Mouse (Mus musculus) limb, embryonic 11.5 days (tissue): ENCODE measurements at regions not wholly inside any gene's neighbourhood (a gene's known extent, or its start where the extent isn't known, plus 50 kb on each side); places are given as distances from the start of the nearest gene placed in this dataset.

Source experiments
- ATAC-seq: fragments of 200-750 bp; cut with Nextera tagmentation; 2 replicates; pipeline ENCODE4 v1.8.0; 2017; ENCODE audit warnings: low read depth; ENCODE audit not compliant: insufficient number of reproducible peaks, low FRiP score, low TSS enrichment
- DNase-seq: peaks from one replicate; pipeline ENCODE4 v3.0.0-alpha.2; 2015; ENCODE audit warnings: low spot score
- H3K27ac ChIP-seq: fragments of 300-500 bp; sonication (generic); replicated peaks from 2 replicates; pipeline ENCODE4 v1.5.1; 2014; ENCODE audit warnings: low read depth, mild to moderate bottlenecking, low read length
- H3K27me3 ChIP-seq: fragments of 300-500 bp; sonication (generic); 2 replicates; pipeline ENCODE4 v1.6.1; 2014; ENCODE audit warnings: mild to moderate bottlenecking, low read length, mixed read lengths; ENCODE audit not compliant: control insufficient read depth, insufficient read depth
- H3K36me3 ChIP-seq: fragments of 300-500 bp; sonication (generic); 2 replicates; pipeline ENCODE4 v1.6.1; 2014; ENCODE audit warnings: mild to moderate bottlenecking, low read length, moderate library complexity, mixed read lengths; ENCODE audit not compliant: control insufficient read depth, insufficient read depth
- H3K4me1 ChIP-seq: fragments of 300-500 bp; sonication (generic); 2 replicates; pipeline ENCODE4 v1.6.1; 2014; ENCODE audit warnings: low read length, mixed read lengths; ENCODE audit not compliant: control insufficient read depth, insufficient read depth
- H3K4me2 ChIP-seq: fragments of 300-500 bp; sonication (generic); 2 replicates; pipeline ENCODE4 v1.6.1; 2014; ENCODE audit warnings: low read depth, mild to moderate bottlenecking, moderate library complexity; ENCODE audit not compliant: severe bottlenecking
- H3K4me3 ChIP-seq: fragments of 300-500 bp; sonication (generic); 2 replicates; pipeline ENCODE4 v1.5.1; 2014; ENCODE audit warnings: low read depth, low read length
- H3K9ac ChIP-seq: fragments of 300-500 bp; sonication (generic); 2 replicates; pipeline ENCODE4 v1.6.1; 2014; ENCODE audit warnings: mild to moderate bottlenecking, low read length
- H3K9me3 ChIP-seq: fragments of 300-500 bp; sonication (generic); 2 replicates; pipeline ENCODE4 v1.6.1; 2016; ENCODE audit warnings: low read length; ENCODE audit not compliant: control insufficient read depth
- WGBS: fragments of 180-500 bp; shearing (Covaris S2); extraction: QIAGEN DNeasy Blood & Tissue Kit; methylation state at CpG from one replicate; pipeline ENCODE4 v1.1.7; 2014; 5-methylcytosine and 5-hydroxymethylcytosine counted together

DNA sequence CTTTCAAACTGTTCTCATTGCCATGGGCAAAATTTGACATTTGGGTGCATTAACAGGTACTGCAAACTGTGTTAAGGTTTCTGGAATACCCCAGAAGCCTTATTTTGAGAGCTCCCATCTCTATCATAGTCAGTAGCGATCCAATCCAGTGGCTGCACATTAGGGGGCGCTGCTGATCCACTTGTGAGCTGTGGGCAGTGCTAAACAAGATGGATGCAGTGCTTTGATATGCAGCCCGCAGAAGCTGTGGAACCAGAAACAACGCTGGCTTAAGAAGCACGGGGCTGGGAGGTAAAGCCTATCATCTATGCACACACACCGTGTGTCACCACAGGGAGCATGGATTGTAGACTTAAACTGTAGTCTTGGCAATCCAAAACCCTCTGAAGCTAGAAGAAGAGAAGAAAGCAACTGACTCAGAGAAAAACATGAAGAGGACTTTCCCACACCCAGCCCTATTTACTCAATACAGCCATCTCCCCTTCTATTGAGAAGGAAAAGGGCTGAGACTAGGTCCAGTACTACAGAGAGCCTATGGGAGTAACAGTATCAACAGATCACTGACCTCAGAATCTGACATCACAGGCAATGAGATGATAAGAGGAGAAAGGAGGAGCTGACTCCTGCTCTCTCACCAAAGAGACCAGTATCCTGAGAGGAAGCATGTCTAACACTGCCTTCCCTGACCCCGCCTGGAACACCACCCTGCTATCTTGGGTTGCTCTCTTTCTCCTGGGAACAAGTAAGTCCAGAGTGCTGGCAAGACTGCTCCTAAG lies 83.1 kb upstream of the 2210010C04Rik start:
- Histone ChIP-seq H3K27me3 (no peaks in the 10 kb centered on the region), H3K36me3 (no peaks in the 10 kb centered on the region), H3K4me3 (no peak overlapping the region), H3K9me3 (no peaks in the 10 kb centered on the region), H3K27ac (no peak overlapping the region), H3K4me2 (no peak overlapping the region), H3K9ac (no peak overlapping the region), H3K4me1 (no peaks in the 10 kb centered on the region)
- no peak for ATAC-seq
- DNase-seq = peak; percentile 52
- 12% methylated on average over 7 of the region's 7 CpGs for WGBS

- H3K27me3 ChIP-seq = no peaks in the 10 kb centered on the region
- 57% methylated on average over 1 of the region's 1 CpGs for WGBS
- no peak overlapping the region for H3K4me2 ChIP-seq
- no peaks in the 10 kb centered on the region for H3K9me3 ChIP-seq
- H3K36me3 ChIP-seq = no peaks in the 10 kb centered on the region
- no peaks in the 10 kb centered on the region for H3K4me1 ChIP-seq
- H3K4me3 ChIP-seq = no peak overlapping the region
- no peak overlapping the region for H3K27ac ChIP-seq
- ATAC-seq (no peak), DNase-seq (no peak)
- no peak overlapping the region for H3K9ac ChIP-seq
Observed at GRCm38 (mm10) chr6:41113943-41114342, 78.6 kb upstream of the 2210010C04Rik start.

DNA sequence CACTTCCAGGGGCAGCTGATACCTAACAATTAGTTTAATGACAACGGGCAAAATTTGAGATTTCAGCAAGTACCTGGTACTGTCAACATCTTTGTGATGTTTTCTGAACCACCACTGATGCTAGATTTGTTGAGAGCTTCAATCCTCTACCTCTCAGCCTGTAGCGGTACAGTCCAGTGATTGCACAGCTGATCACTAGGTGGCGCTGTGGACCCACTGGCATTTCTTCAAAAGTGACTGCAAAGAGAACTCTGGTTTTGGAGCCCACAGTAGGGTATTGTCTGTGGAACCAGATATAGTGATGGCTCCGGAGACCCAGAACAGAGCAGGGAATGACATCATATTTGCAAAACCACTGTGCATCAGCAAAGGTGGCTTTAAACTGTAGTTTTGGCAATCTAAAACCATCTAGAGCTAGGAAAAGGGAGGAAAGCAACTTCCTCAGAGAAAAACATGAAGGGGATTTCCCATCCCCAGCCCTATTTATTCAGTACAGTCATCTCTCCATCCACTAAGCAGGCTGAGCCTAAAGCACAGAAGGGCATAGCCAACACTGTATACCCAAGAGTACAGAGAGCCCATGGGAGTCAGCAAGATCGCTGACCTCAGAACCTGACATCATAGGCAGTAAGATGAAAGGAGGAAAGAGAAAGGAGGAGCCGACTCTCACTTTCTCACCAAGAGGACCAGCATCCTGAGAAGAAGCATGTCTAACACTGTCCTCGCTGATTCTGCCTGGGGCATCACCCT lies 77.7 kb upstream of the 2210010C04Rik start:
- Histone ChIP-seq H3K9me3 (no peaks in the 10 kb centered on the region), H3K27me3 (no peaks in the 10 kb centered on the region), H3K4me2 (no peak overlapping the region), H3K9ac (no peak overlapping the region), H3K4me1 (no peaks in the 10 kb centered on the region), H3K27ac (no peak overlapping the region), H3K4me3 (no peak overlapping the region), H3K36me3 (no peaks in the 10 kb centered on the region)
- ATAC-seq (no peak), DNase-seq (peak; percentile 65)
- WGBS = 37% methylated on average over 7 of the region's 7 CpGs

DNA sequence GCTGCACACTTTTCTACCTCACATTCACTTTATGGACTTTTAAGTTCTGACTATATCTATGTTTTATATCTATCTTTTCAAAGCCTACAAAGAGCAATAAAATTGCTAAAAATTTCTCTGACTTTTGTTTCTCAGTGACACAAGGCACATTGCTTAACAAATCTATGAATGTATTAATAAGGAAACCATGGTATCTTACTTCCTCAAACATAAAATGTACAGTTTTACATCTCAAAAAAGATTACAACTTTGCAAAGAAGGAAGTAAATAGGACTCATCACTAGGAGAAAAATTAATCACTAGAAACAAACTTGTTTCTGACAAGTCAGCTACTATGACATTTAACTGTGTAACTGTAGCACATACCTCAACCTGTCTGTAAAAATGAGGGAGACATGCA lies 76.5 kb upstream of the 2210010C04Rik start:
- H3K4me1 ChIP-seq = no peaks in the 10 kb centered on the region
- DNase-seq (no peak), ATAC-seq (no peak)
- no peak overlapping the region for H3K4me2 ChIP-seq
- no peak overlapping the region for H3K9ac ChIP-seq
- H3K27ac ChIP-seq = no peak overlapping the region
- no peaks in the 10 kb centered on the region for H3K36me3 ChIP-seq
- H3K4me3 ChIP-seq = no peak overlapping the region
- H3K9me3 ChIP-seq = no peaks in the 10 kb centered on the region
- H3K27me3 ChIP-seq = no peaks in the 10 kb centered on the region

GRCm38 (mm10) chr6:41108897-41109296 lies 73.6 kb upstream of the 2210010C04Rik start:
- Histone ChIP-seq H3K9me3 (no peaks in the 10 kb centered on the region), H3K4me3 (no peak overlapping the region), H3K9ac (no peak overlapping the region), H3K27ac (no peak overlapping the region), H3K4me2 (no peak overlapping the region), H3K36me3 (no peaks in the 10 kb centered on the region), H3K4me1 (no peaks in the 10 kb centered on the region), H3K27me3 (no peaks in the 10 kb centered on the region)
- 72% methylated on average over 1 of the region's 1 CpGs for WGBS
- DNase-seq (no peak), ATAC-seq (no peak)

DNA sequence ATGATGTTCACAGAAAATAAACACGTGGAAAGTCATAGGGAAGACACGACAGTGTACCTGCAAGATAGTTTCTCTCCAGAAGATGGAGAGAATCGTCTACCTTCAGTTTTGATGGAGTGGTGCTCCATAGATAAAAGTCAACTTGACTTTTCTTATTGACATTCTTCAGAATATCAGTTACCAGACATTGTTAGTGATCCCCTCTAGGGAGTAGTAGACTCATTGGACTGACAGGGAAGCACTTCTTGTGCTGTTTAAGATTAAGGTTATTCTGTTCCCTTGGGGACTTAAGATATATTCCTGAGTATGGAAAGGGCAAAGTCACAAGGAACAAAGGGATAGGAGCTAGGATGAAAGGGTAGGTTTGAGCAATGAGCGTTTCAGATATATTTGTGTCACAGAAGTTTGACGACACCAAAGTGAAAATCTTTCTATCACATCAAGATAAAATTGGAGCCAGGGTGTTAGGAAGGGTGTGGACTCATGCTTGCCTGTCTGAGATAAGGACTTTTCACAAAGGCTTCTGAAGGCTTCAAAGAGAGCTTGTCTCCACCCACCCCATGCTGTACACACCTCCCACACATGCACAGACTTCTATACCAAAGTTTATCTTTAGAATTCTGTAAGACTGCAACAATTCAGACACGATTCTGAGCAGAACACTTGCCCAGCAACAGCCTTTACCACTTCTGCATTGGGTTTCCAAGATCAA lies 68.5 kb upstream of the 2210010C04Rik start:
- Histone ChIP-seq H3K9me3 (no peaks in the 10 kb centered on the region), H3K4me2 (no peak overlapping the region), H3K4me3 (no peak overlapping the region), H3K4me1 (no peaks in the 10 kb centered on the region), H3K27ac (no peak overlapping the region), H3K27me3 (no peaks in the 10 kb centered on the region), H3K36me3 (no peaks in the 10 kb centered on the region), H3K9ac (no peak overlapping the region)
- 86% methylated on average over 6 of the region's 6 CpGs for WGBS
- DNase-seq (no peak), ATAC-seq (no peak)

- H3K36me3 ChIP-seq = no peaks in the 10 kb centered on the region
- no peak overlapping the region for H3K4me3 ChIP-seq
- H3K9ac ChIP-seq = no peak overlapping the region
- no peaks in the 10 kb centered on the region for H3K9me3 ChIP-seq
- DNase-seq (no peak), ATAC-seq (no peak)
- 77% methylated on average over 2 of the region's 2 CpGs for WGBS
- H3K27ac ChIP-seq = no peak overlapping the region
- no peak overlapping the region for H3K4me2 ChIP-seq
- no peaks in the 10 kb centered on the region for H3K4me1 ChIP-seq
- H3K27me3 ChIP-seq = no peaks in the 10 kb centered on the region
Observed at GRCm38 (mm10) chr6:41101997-41102396, 66.7 kb upstream of the 2210010C04Rik start.

GRCm38 (mm10) chr6:41100258-41100657 lies 64.9 kb upstream of the 2210010C04Rik start:
- no peaks in the 10 kb centered on the region for H3K27me3 ChIP-seq
- DNase-seq (no peak), ATAC-seq (no peak)
- no peaks in the 10 kb centered on the region for H3K36me3 ChIP-seq
- WGBS = 86% methylated on average over 2 of the region's 2 CpGs
- no peak overlapping the region for H3K4me2 ChIP-seq
- no peak overlapping the region for H3K27ac ChIP-seq
- no peaks in the 10 kb centered on the region for H3K4me1 ChIP-seq
- no peak overlapping the region for H3K9ac ChIP-seq
- no peak overlapping the region for H3K4me3 ChIP-seq
- H3K9me3 ChIP-seq = no peaks in the 10 kb centered on the region
